Mouse (Mus musculus) limb, embryonic 14.5 days (tissue): ENCODE results near the gene Otc. TPM values are rescaled to one million over a fixed set of nuclear protein-coding genes. Genes with fewer than 3 reads are reported as not detected.

Source experiments
- ATAC-seq: fragments of 200-750 bp; cut with Nextera tagmentation; 2 replicates; pipeline ENCODE4 v1.8.0; 2017; ENCODE audit warnings: low read depth, moderate number of reproducible peaks, moderate TSS enrichment; ENCODE audit not compliant: low FRiP score
- DNase-seq: peaks from one replicate; pipeline ENCODE4 v3.0.0-alpha.2; 2015; ENCODE audit warnings: low spot score
- H3K27ac ChIP-seq: fragments of 300-500 bp; sonication (generic); replicated peaks from 2 replicates; pipeline ENCODE4 v1.5.1; 2014; ENCODE audit warnings: low read depth, mild to moderate bottlenecking, low read length, moderate library complexity, mixed read lengths
- H3K27me3 ChIP-seq: fragments of 300-500 bp; sonication (generic); 2 replicates; pipeline ENCODE4 v1.6.1; 2014; ENCODE audit warnings: low read length, mixed read lengths; ENCODE audit not compliant: control insufficient read depth, insufficient read depth
- H3K36me3 ChIP-seq: fragments of 300-500 bp; sonication (generic); 2 replicates; pipeline ENCODE4 v1.6.1; 2014; ENCODE audit warnings: mild to moderate bottlenecking, low read length, moderate library complexity, mixed read lengths; ENCODE audit not compliant: control insufficient read depth, insufficient read depth
- H3K4me1 ChIP-seq: fragments of 300-500 bp; sonication (generic); 2 replicates; pipeline ENCODE4 v1.6.1; 2014; ENCODE audit warnings: antibody characterized with exemption, low read length, mixed read lengths; ENCODE audit not compliant: control insufficient read depth, insufficient read depth
- H3K4me2 ChIP-seq: fragments of 300-500 bp; sonication (generic); replicated peaks from 2 replicates; pipeline ENCODE4 v1.6.1; 2014; ENCODE audit warnings: low read depth, mild to moderate bottlenecking, low read length, moderate library complexity; ENCODE audit not compliant: severe bottlenecking
- H3K4me3 ChIP-seq: fragments of 300-500 bp; sonication (generic); replicated peaks from 2 replicates; pipeline ENCODE4 v1.5.1; 2014; ENCODE audit warnings: low read length
- H3K9ac ChIP-seq: fragments of 300-500 bp; sonication (generic); 2 replicates; pipeline ENCODE4 v1.6.1; 2014; ENCODE audit warnings: mild to moderate bottlenecking, low read depth, low read length, moderate library complexity; ENCODE audit not compliant: severe bottlenecking
- H3K9me3 ChIP-seq: fragments of 300-500 bp; sonication (generic); 2 replicates; pipeline ENCODE4 v1.6.1; 2016; ENCODE audit warnings: low read length; ENCODE audit not compliant: control insufficient read depth
- POLR2A ChIP-seq: fragments of 200-500 bp; IDR thresholded peaks from 2 replicates; pipeline ENCODE4 v1.8.0; 2012; ENCODE audit warnings: inconsistent platforms, mild to moderate bottlenecking, moderate library complexity, borderline replicate concordance; ENCODE audit not compliant: insufficient read depth, insufficient read length; ENCODE audit errors: extremely low read depth
- WGBS: fragments of 180-500 bp; shearing (Covaris S2); extraction: QIAGEN DNeasy Blood & Tissue Kit; methylation state at CpG from one replicate; pipeline ENCODE4 v1.1.7; 2014; 5-methylcytosine and 5-hydroxymethylcytosine counted together
- polyA plus RNA-seq, 2 experiments: library from polyadenylated mRNA; depleted of rRNA in 1 of 2; stranded (reverse) in 1 of 2; unstranded in 1 of 2; fragments of >200 nt; fragmentation: Nextera tagmentation in 1 of 2; extraction: Ambion mirVana in 1 of 2; gene quantifications; 2 replicates each; pipeline versions ENCODE4 v1.2.1 to v1.2.3; 2012 to 2014

Otc gene
- polyA plus RNA-seq, 2 experiments, result not detected

GRCm38 (mm10) chrX:10330246-10330645 is 78.1 kb downstream of the Otc start:
- no peaks in the 10 kb centered on the region for H3K27me3 ChIP-seq
- DNase-seq (no peak), ATAC-seq (no peak)
- no peak overlapping the region for H3K9ac ChIP-seq
- H3K4me2 ChIP-seq, result no peak overlapping the region
- no peaks in the 10 kb centered on the region for H3K9me3 ChIP-seq
- no peak for TF ChIP-seq POLR2A
- no peaks in the 10 kb centered on the region for H3K4me1 ChIP-seq
- 70% methylated on average over 1 of the region's 1 CpGs for WGBS
- no peak overlapping the region for H3K4me3 ChIP-seq
- no peaks in the 10 kb centered on the region for H3K36me3 ChIP-seq
- H3K27ac ChIP-seq, result no peak overlapping the region

- no peak for ATAC-seq
- DNase-seq, result no peak
- no peak overlapping the region for H3K4me2 ChIP-seq
Measured at GRCm38 (mm10) chrX:10331749-10332148, 79.6 kb downstream of the Otc start.

GRCm38 (mm10) chrX:10336816-10337215 is 84.7 kb downstream of the Otc start:
- no peak overlapping the region for H3K9ac ChIP-seq
- no peak overlapping the region for H3K4me2 ChIP-seq
- ATAC-seq, result no peak
- no peak overlapping the region for H3K27ac ChIP-seq
- no peaks in the 10 kb centered on the region for H3K36me3 ChIP-seq
- H3K27me3 ChIP-seq, result no peaks in the 10 kb centered on the region
- no peaks in the 10 kb centered on the region for H3K9me3 ChIP-seq
- 33% methylated on average over 2 of the region's 2 CpGs for WGBS
- no peaks in the 10 kb centered on the region for H3K4me1 ChIP-seq
- H3K4me3 ChIP-seq, result no peak overlapping the region
- no peak for DNase-seq
- no peak for TF ChIP-seq POLR2A

More at GRCm38 (mm10) chrX:10331749-10332148, 79.6 kb downstream of the Otc start:
- H3K27me3 ChIP-seq, result no peaks in the 10 kb centered on the region
- WGBS, result 89% methylated on average over 1 of the region's 1 CpGs
- H3K36me3 ChIP-seq, result no peaks in the 10 kb centered on the region
- no peak overlapping the region for H3K27ac ChIP-seq
- H3K9me3 ChIP-seq, result no peaks in the 10 kb centered on the region
- no peak overlapping the region for H3K4me3 ChIP-seq
- no peaks in the 10 kb centered on the region for H3K4me1 ChIP-seq
- H3K9ac ChIP-seq, result no peak overlapping the region
- TF ChIP-seq POLR2A, result no peak

GRCm38 (mm10) chrX:10355867-10356266 is 103.8 kb downstream of the Otc start:
- Histone ChIP-seq H3K27ac (no peak overlapping the region), H3K9ac (no peak overlapping the region), H3K4me2 (no peak overlapping the region), H3K4me3 (no peak overlapping the region), H3K4me1 (no peaks in the 10 kb centered on the region), H3K36me3 (no peaks in the 10 kb centered on the region), H3K9me3 (no peaks in the 10 kb centered on the region), H3K27me3 (no peaks in the 10 kb centered on the region)
- no peak for DNase-seq
- ATAC-seq, result no peak
- WGBS, result 40% methylated on average over 4 of the region's 4 CpGs
- no peak for TF ChIP-seq POLR2A

Other genes with a start within 250 kb of the Otc start
- gene Srpx, start 134.6 kb upstream of the Otc start, polyA plus RNA-seq (2012; rRNA removed), result 51.0 and 59.6 TPM in 2 replicates
- gene Srpx, start 134.6 kb upstream of the Otc start, polyA plus RNA-seq (2014; fragmentation: Nextera tagmentation; extraction: Ambion mirVana), result 65.1 and 67.7 TPM in 2 replicates
- gene Rpgr, start 35.4 kb upstream of the Otc start, polyA plus RNA-seq (2012; rRNA removed), result 8.0 and 8.6 TPM in 2 replicates
- 9.9 and 12.5 TPM in 2 replicates for gene Rpgr, start 35.4 kb upstream of the Otc start, polyA plus RNA-seq (2014; fragmentation: Nextera tagmentation; extraction: Ambion mirVana)
- 54.8 and 64.4 TPM in 2 replicates for gene Tspan7, start 232.9 kb downstream of the Otc start, polyA plus RNA-seq (2012; rRNA removed)
- 70.1 and 70.7 TPM in 2 replicates for gene Tspan7, start 232.9 kb downstream of the Otc start, polyA plus RNA-seq (2014; fragmentation: Nextera tagmentation; extraction: Ambion mirVana)